Mouse (Mus musculus) neural tube, embryonic 15.5 days (tissue): ENCODE data around the gene Msi2. TPM values are rescaled to one million over a fixed set of nuclear protein-coding genes. Genes with fewer than 3 reads are reported as not detected.

Experiments
- ATAC-seq: fragments of 200-750 bp; cut with Nextera tagmentation; 2 replicates; pipeline ENCODE4 v1.8.0; 2017; ENCODE audit warnings: mild to moderate bottlenecking, moderate TSS enrichment, moderate library complexity; ENCODE audit not compliant: low FRiP score
- H3K27ac ChIP-seq: fragments of 300-500 bp; sonication (generic); replicated peaks from 2 replicates; pipeline ENCODE4 v1.5.1; 2015; ENCODE audit warnings: mild to moderate bottlenecking, inconsistent platforms
- H3K27me3 ChIP-seq: fragments of 300-500 bp; sonication (generic); replicated peaks from 2 replicates; pipeline ENCODE4 v1.6.1; 2015; ENCODE audit warnings: inconsistent platforms
- H3K36me3 ChIP-seq: fragments of 300-500 bp; sonication (generic); 2 replicates; pipeline ENCODE4 v1.6.1; 2015; ENCODE audit warnings: inconsistent platforms
- H3K4me1 ChIP-seq: fragments of 300-500 bp; sonication (generic); 2 replicates; pipeline ENCODE4 v1.6.1; 2015; ENCODE audit warnings: inconsistent platforms
- H3K4me2 ChIP-seq: fragments of 300-500 bp; sonication (generic); 2 replicates; pipeline ENCODE4 v1.6.1; 2015; ENCODE audit warnings: inconsistent platforms, mild to moderate bottlenecking, moderate library complexity
- H3K4me3 ChIP-seq: fragments of 300-500 bp; sonication (generic); replicated peaks from 2 replicates; pipeline ENCODE4 v1.5.1; 2015; ENCODE audit warnings: mild to moderate bottlenecking, inconsistent platforms
- H3K9ac ChIP-seq: fragments of 300-500 bp; sonication (generic); replicated peaks from 2 replicates; pipeline ENCODE4 v1.6.1; 2015; ENCODE audit warnings: mild to moderate bottlenecking, inconsistent platforms
- H3K9me3 ChIP-seq: fragments of 300-500 bp; sonication (generic); replicated peaks from 2 replicates; pipeline ENCODE4 v1.6.1; 2016; ENCODE audit warnings: inconsistent platforms
- WGBS: fragments of 180-500 bp; shearing (Covaris S2); methylation state at CpG from one replicate; pipeline ENCODE4 v1.1.7; 2015; ENCODE audit warnings: mixed read lengths; 5-methylcytosine and 5-hydroxymethylcytosine counted together
- polyA plus RNA-seq: library from polyadenylated mRNA; unstranded; fragments of >200 nt; fragmentation: Nextera tagmentation; extraction: Ambion mirVana; gene quantifications from 2 replicates; pipeline ENCODE4 v1.2.1, GENCODE M21; 2015

The Msi2 gene
- polyA plus RNA-seq, 1 experiment from 2014 or later = 20.7 TPM

GRCm38 (mm10) chr11:88594010-88594409 lies 124.3 kb downstream of the Msi2 start:
- H3K4me3 ChIP-seq = no peak overlapping the region
- H3K36me3 ChIP-seq = no peaks in the 10 kb centered on the region; the same call in 1 of the 2 replicates
- ATAC-seq = no peak
- H3K4me2 ChIP-seq = no peak overlapping the region
- WGBS = 9% methylated on average over 8 of the region's 8 CpGs
- no peak overlapping the region for H3K9ac ChIP-seq
- H3K9me3 ChIP-seq = no peaks in the 10 kb centered on the region
- H3K4me1 ChIP-seq = peaks cover 56% of the 10 kb centered on the region
- peak overlapping the region; percentile 63 for H3K27ac ChIP-seq
- H3K27me3 ChIP-seq = no peaks in the 10 kb centered on the region

- 78% methylated on average over 8 of the region's 8 CpGs for WGBS
- peaks cover 62% of the 10 kb centered on the region for H3K4me1 ChIP-seq
- no peak overlapping the region for H3K4me3 ChIP-seq
- no peaks in the 10 kb centered on the region for H3K9me3 ChIP-seq
- peak overlapping the region; percentile 48; the same call in 1 of the 2 replicates for H3K27ac ChIP-seq
- no peaks in the 10 kb centered on the region; the same call in 1 of the 2 replicates for H3K36me3 ChIP-seq
- H3K27me3 ChIP-seq = no peaks in the 10 kb centered on the region
- H3K4me2 ChIP-seq = no peak overlapping the region
- ATAC-seq = no peak
- H3K9ac ChIP-seq = no peak overlapping the region
Measured at GRCm38 (mm10) chr11:88592099-88592498, 126.2 kb downstream of the Msi2 start.

- Histone ChIP-seq H3K4me3 (no peak overlapping the region), H3K4me2 (no peak overlapping the region), H3K9ac (no peak overlapping the region), H3K27me3 (no peaks in the 10 kb centered on the region), H3K9me3 (no peaks in the 10 kb centered on the region), H3K27ac (0 out of 2 replicates have a peak overlapping the region, but pooled peaks have one; percentile 77), H3K36me3 (no peaks in the 10 kb centered on the region; the same call in 1 of the 2 replicates), H3K4me1 (peaks cover 69% of the 10 kb centered on the region)
- ATAC-seq = no peak
- WGBS = 81% methylated on average over 5 of the region's 5 CpGs
Measured at GRCm38 (mm10) chr11:88590647-88591046, 127.7 kb downstream of the Msi2 start.

GRCm38 (mm10) chr11:88589641-88590040 lies 128.7 kb downstream of the Msi2 start:
- Histone ChIP-seq H3K27ac (peak overlapping the region; percentile 77), H3K9ac (no peak overlapping the region), H3K36me3 (no peaks in the 10 kb centered on the region; the same call in 1 of the 2 replicates), H3K4me3 (no peak overlapping the region), H3K4me2 (no peak overlapping the region), H3K4me1 (peaks cover 71% of the 10 kb centered on the region), H3K27me3 (no peaks in the 10 kb centered on the region), H3K9me3 (no peaks in the 10 kb centered on the region)
- WGBS = 62% methylated on average over 6 of the region's 6 CpGs
- ATAC-seq = no peak

- peak; percentile 39 for ATAC-seq
- 27% methylated on average over 9 of the region's 9 CpGs for whole genome bisulfite sequencing
- no peaks in the 10 kb centered on the region for H3K27me3 ChIP-seq
- no peaks in the 10 kb centered on the region for H3K9me3 ChIP-seq
- H3K4me1 ChIP-seq = peaks cover 74% of the 10 kb centered on the region
- no peak overlapping the region for H3K4me3 ChIP-seq
- H3K9ac ChIP-seq = no peak overlapping the region
- H3K36me3 ChIP-seq = no peaks in the 10 kb centered on the region; the same call in 1 of the 2 replicates
- no peak overlapping the region for H3K4me2 ChIP-seq
- H3K27ac ChIP-seq = peak overlapping the region; percentile 77
Measured at GRCm38 (mm10) chr11:88588688-88589210, 129.6 kb downstream of the Msi2 start.

DNA sequence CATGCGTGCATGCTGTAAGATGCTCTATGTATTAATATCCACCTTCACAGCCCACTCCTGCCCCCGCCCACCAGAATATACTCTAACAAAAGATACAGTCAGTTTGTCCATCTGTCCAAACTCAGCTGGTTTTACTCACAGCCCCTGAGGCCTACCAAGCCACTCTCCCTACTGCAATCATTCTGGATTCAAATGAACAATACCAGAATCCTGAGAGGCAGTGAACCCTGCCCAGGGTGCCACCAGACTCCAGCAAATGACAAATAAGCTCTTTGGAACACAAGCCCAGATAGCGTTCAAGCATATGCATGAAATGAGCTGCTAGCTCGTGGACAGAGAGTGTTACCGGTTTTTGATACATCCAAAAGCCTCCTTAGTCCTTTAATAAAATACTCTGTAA lies 130.6 kb downstream of the Msi2 start:
- Histone ChIP-seq H3K4me1 (peaks cover 76% of the 10 kb centered on the region), H3K4me3 (no peak overlapping the region), H3K27me3 (no peaks in the 10 kb centered on the region), H3K9ac (no peak overlapping the region), H3K9me3 (no peaks in the 10 kb centered on the region), H3K36me3 (no peaks in the 10 kb centered on the region; the same call in 1 of the 2 replicates), H3K27ac (peak overlapping the region; percentile 77), H3K4me2 (no peak overlapping the region)
- no peak for ATAC-seq
- 38% methylated on average over 5 of the region's 5 CpGs for WGBS

DNA sequence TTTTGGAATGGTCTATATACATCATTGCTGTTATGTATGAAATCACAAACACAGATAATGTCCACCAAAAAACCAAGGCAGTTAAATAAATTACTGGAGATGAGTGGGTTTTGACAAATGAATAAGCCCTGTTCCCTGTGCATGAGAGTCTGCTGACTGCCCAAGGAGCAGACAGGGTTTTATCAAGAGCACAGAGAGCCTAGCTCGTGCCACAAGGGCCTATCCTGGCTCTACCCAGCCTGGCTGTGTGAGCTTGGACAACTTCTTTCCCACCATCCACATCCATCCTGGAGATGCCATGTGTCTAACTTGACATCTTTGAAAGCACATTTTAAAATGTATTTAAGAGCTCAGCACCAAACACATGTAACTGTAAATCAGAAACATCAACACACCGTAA lies 132.4 kb downstream of the Msi2 start:
- Histone ChIP-seq H3K4me3 (no peak overlapping the region), H3K36me3 (no peaks in the 10 kb centered on the region; the same call in 1 of the 2 replicates), H3K27me3 (no peaks in the 10 kb centered on the region), H3K9me3 (no peaks in the 10 kb centered on the region), H3K9ac (no peak overlapping the region), H3K27ac (peak overlapping the region; percentile 77), H3K4me2 (no peak overlapping the region), H3K4me1 (peaks cover 88% of the 10 kb centered on the region)
- ATAC-seq = no peak
- 28% methylated on average over 2 of the region's 2 CpGs for WGBS

DNA sequence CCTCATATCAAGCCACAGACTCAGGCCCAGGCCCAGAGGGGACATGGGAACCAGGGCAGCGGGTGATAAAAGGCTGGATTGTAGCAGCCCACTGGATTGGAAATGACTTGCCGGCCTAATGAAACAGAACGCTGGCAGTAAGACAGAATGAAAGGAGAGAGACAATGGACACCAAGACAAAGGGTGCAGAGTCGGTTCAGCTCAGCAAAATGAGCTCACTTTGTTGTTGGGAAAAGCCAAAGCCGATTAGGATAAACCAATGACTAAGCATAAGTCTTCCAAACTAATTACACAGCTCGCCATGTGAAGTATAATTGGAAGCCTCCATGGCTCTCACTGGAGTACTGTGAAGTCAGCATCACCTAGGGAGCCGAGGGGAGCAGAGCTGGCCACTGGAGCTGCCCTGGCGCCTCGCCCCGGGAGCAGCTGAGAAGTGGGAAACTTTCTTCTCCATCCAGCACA lies 133.1 kb downstream of the Msi2 start:
- H3K9me3 ChIP-seq = no peaks in the 10 kb centered on the region
- ATAC-seq = peak; percentile 46
- H3K4me1 ChIP-seq = peaks cover 89% of the 10 kb centered on the region
- H3K27me3 ChIP-seq = no peaks in the 10 kb centered on the region
- peak overlapping the region; percentile 77 for H3K27ac ChIP-seq
- H3K4me3 ChIP-seq = no peak overlapping the region
- 8% methylated on average over 10 of the region's 10 CpGs for WGBS
- no peak overlapping the region for H3K9ac ChIP-seq
- H3K36me3 ChIP-seq = no peaks in the 10 kb centered on the region; the same call in 1 of the 2 replicates
- 0 out of 2 replicates have a peak overlapping the region, but pooled peaks have one; percentile 2 for H3K4me2 ChIP-seq

GRCm38 (mm10) chr11:88583866-88584265 lies 134.4 kb downstream of the Msi2 start:
- no peak for ATAC-seq
- Histone ChIP-seq H3K27ac (peak overlapping the region; percentile 77), H3K4me1 (peaks cover 82% of the 10 kb centered on the region), H3K4me2 (no peak overlapping the region), H3K9ac (peak overlapping the region; percentile 23; the same call in 1 of the 2 replicates), H3K27me3 (no peaks in the 10 kb centered on the region), H3K9me3 (no peaks in the 10 kb centered on the region), H3K36me3 (no peaks in the 10 kb centered on the region), H3K4me3 (no peak overlapping the region)
- WGBS = 11% methylated on average over 6 of the region's 6 CpGs

GRCm38 (mm10) chr11:88583259-88583833 lies 135.0 kb downstream of the Msi2 start:
- Histone ChIP-seq H3K27me3 (no peaks in the 10 kb centered on the region), H3K9ac (no peak overlapping the region)

DNA sequence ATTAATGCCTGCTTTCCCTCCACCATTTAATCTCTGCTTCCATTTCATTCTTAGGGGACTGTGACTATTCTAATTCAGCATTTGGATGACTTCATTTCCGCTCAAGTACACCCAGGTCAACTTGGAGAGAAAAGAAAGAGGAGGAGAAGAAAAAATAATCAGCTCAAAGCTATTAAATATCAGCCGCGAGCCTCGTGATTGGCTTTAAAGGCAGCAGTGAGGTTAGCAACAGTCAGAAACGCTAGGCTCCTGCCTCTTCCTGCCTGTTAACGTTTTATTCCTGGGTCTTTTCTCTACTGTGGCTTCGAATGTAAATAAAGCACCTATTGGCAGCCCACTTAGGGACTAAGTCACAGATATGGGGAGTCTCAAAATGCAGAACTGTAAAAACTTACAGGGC lies 135.5 kb downstream of the Msi2 start:
- ATAC-seq = no peak; the same call in 1 of the 2 replicates
- no peak overlapping the region for H3K9ac ChIP-seq
- no peaks in the 10 kb centered on the region for H3K36me3 ChIP-seq
- peaks cover 80% of the 10 kb centered on the region for H3K4me1 ChIP-seq
- peak overlapping the region; percentile 77 for H3K27ac ChIP-seq
- H3K4me3 ChIP-seq = no peak overlapping the region
- peak overlapping the region; percentile 31 for H3K4me2 ChIP-seq
- no peaks in the 10 kb centered on the region for H3K9me3 ChIP-seq
- WGBS = 3% methylated on average over 7 of the region's 7 CpGs
- no peaks in the 10 kb centered on the region for H3K27me3 ChIP-seq

More at GRCm38 (mm10) chr11:88583259-88583833, 135.0 kb downstream of the Msi2 start:
- ATAC-seq = peak; percentile 66
- Histone ChIP-seq H3K9me3 (no peaks in the 10 kb centered on the region), H3K36me3 (no peaks in the 10 kb centered on the region), H3K4me3 (no peak overlapping the region), H3K27ac (peak overlapping the region; percentile 77), H3K4me2 (no peak overlapping the region), H3K4me1 (peaks cover 82% of the 10 kb centered on the region)
- WGBS = 10% methylated on average over 8 of the region's 8 CpGs
